Mouse (Mus musculus): ENCODE measurements around the gene Fam104a. TPM values are rescaled to one million over a fixed set of nuclear protein-coding genes. Genes with fewer than 3 reads are reported as not detected.
A peak's percentile ranks its signal among the peaks of the same experiment; 100 is the strongest.

Fam104a gene
- 43.7 and 44.6 TPM in 2 replicates for polyA plus RNA-seq (2015; fragmentation: Nextera tagmentation; extraction: Ambion mirVana)

DNA sequence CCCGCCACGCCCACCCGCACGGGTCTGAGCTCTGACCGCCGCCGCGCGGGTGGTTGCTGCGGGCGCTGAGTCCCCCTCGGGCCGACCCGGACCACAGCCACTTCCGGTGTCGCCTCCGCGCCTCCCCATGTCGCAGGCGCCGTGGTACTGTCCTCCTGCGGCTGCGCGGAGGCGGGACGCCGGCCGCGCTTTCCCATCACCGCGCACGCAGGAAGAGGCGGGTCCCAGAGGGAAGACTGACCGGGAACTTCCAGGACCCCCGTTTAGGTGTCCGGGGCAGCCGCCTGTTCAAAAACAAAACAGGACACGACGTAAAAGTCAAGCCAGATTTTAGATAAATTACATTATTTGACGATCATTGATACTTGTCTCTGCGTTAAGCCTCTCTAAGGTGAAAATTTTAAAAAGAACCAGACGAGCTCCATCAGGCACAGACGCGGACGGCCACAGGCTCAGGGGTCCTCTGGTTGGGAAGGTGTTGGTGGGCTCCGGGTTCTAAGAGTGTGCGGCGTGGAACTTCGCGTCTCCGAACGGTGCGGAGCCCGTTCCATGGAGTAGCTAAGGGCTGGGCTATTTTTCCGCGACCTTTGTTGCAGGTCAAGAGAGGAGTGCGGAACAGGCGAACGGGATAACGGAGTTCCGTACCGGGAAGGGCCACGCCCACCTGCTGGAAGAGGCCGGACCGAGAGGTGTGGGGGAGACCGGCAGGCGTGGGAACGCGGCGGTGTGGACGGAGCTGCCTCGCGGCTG lies at the start of gene Fam104a, which contains the start of gene D11Wsu47e:
TSS of gene Fam104a (minus strand) at position 199 of the 750 bp plus-strand sequence.
TSS of gene D11Wsu47e (plus strand) at position 456 of the 750 bp plus-strand sequence.
- peak; percentile 93 for ATAC-seq (ENCODE audit: borderline replicate concordance, extremely low read depth, low FRiP score, low TSS enrichment)
- Histone ChIP-seq H3K9me3 (no peaks in the 10 kb centered on the region), H3K27ac (peak within 1 kb of the TSS; percentile 96), H3K4me1 (peaks cover 30% of the 10 kb centered on the region), H3K4me3 (peak within 1 kb of the TSS; percentile 99), H3K9ac (peak within 1 kb of the TSS; percentile 90), H3K36me3 (peaks cover 12% of the 10 kb centered on the region), H3K4me2 (peak within 1 kb of the TSS; percentile 83), H3K27me3 (no peaks in the 10 kb centered on the region)
- under 1% methylated on average over 72 of the region's 73 CpGs for WGBS

DNA sequence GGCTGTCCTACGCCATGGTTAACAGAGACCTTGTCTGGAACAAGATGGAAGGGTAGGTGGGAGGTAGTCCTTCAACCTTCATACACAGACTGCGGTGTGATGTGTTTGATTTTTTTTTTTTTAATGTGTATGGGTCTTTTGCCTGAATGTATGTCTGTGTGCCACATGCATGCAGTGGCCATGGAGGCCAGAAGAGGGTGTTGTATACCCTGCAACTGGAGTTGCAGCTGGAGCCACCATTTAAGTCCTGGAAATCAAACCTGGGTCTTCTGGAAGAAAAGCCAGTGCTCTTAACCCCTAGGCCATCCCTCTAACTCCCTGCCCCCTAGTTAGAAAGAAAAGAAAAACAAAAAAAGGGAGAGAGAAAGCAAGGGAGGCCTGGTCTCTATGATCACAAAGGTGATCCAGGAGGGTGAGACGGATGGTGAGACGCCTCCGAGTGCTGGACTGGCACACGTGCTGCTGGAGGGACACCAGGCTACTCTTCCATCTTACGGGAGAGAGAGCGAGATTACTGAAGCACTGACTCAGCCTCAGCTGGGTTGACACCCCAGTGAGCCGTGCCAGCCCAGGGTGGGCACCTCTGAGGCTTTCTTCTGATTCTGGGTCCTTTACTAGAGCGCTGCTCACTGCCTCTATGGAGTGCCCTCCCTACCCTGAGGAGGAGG lies 48.1 kb upstream of the Fam104a start:
- H3K9me3 ChIP-seq, result no peaks in the 10 kb centered on the region
- H3K4me3 ChIP-seq, result no peak overlapping the region
- H3K27me3 ChIP-seq, result no peaks in the 10 kb centered on the region
- H3K4me1 ChIP-seq, result peaks cover 96% of the 10 kb centered on the region
- no peak overlapping the region for H3K4me2 ChIP-seq
- H3K36me3 ChIP-seq, result peaks cover 24% of the 10 kb centered on the region
- H3K9ac ChIP-seq, result no peak overlapping the region
- no peak for ATAC-seq (ENCODE audit: borderline replicate concordance, extremely low read depth, low FRiP score, low TSS enrichment)
- WGBS, result 84% methylated on average over 10 of the region's 10 CpGs
- no peak overlapping the region for H3K27ac ChIP-seq

DNA sequence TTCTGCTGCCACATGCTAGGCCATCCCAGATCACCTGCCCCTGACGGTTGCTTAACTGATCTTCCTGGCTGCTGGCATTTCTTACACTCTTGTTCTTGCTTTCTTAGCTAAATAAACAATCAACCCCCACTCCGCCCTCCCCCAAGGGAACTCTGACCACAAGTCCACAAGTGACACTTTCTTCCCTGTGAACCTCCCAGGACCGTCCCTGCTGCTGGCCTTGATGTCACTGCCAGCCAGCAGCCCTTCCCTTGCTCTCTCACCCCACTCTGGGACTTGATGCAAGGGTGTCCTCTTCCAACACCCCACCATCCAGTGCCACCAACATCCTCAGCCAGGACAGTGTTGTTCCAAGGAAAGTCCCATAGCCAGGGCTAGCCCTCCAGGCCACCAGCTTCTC lies 46.9 kb upstream of the Fam104a start:
- Histone ChIP-seq H3K4me2 (no peak overlapping the region), H3K9ac (no peak overlapping the region), H3K4me1 (peaks cover 94% of the 10 kb centered on the region), H3K4me3 (no peak overlapping the region), H3K9me3 (no peaks in the 10 kb centered on the region), H3K36me3 (peaks cover 32% of the 10 kb centered on the region), H3K27me3 (no peaks in the 10 kb centered on the region), H3K27ac (no peak overlapping the region)
- ATAC-seq (ENCODE audit: borderline replicate concordance, extremely low read depth, low FRiP score, low TSS enrichment), result no peak
- 36% methylated on average over 3 of the region's 3 CpGs for WGBS

DNA sequence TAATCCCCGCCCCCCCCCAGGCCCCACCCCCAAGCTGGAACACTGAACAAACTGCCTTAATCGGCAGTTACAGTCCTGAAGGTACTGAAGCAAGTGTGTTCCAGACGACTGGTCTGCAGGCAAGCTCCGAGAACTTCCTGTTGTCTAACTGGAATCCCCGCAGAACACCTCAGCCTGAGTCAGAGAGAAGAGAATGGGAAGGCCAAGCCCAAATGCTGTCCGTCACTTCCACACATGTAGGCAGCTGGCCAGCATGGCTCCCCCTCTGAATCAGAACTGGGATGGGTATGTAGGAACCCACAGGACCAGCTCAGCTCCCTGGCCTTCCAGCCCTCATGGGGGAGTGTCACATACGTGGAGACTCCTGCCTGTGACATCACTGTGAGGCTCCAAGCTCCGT lies 46.0 kb upstream of the Fam104a start:
- ATAC-seq (ENCODE audit: borderline replicate concordance, extremely low read depth, low FRiP score, low TSS enrichment), result no peak
- peaks cover 38% of the 10 kb centered on the region for H3K36me3 ChIP-seq
- H3K4me3 ChIP-seq, result no peak overlapping the region
- peaks cover 93% of the 10 kb centered on the region for H3K4me1 ChIP-seq
- 53% methylated on average over 8 of the region's 8 CpGs for WGBS
- peak overlapping the region; percentile 19; the same call in 1 of the 2 replicates for H3K27ac ChIP-seq
- no peak overlapping the region for H3K4me2 ChIP-seq
- H3K27me3 ChIP-seq, result no peaks in the 10 kb centered on the region
- no peak overlapping the region for H3K9ac ChIP-seq
- no peaks in the 10 kb centered on the region for H3K9me3 ChIP-seq

DNA sequence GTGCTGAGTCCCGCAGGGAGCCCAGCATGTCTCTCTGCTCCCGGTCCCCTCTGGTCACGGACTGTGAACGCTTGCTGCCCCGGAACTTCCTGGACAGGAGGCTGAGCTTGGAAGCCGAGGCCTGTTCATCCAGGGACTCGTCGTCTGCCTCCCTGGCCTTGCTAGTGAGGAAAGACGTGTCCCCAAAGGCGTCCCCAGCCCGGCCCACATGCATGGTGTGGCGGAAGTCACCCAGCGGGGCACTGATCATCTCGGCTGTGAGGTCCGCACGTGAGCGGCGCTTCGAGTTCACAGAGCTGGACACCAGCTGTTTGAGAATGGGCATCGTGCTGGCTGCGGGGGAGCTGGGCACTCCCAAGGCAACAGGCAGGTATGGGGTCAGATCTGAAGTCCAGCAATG lies 45.3 kb upstream of the Fam104a start:
- H3K4me3 ChIP-seq, result no peak overlapping the region
- H3K9me3 ChIP-seq, result no peaks in the 10 kb centered on the region
- no peak overlapping the region for H3K9ac ChIP-seq
- 83% methylated on average over 21 of the region's 21 CpGs for WGBS
- no peak overlapping the region for H3K27ac ChIP-seq
- ATAC-seq (ENCODE audit: borderline replicate concordance, extremely low read depth, low FRiP score, low TSS enrichment), result no peak
- peaks cover 40% of the 10 kb centered on the region for H3K36me3 ChIP-seq
- H3K27me3 ChIP-seq, result no peaks in the 10 kb centered on the region
- H3K4me1 ChIP-seq, result peaks cover 86% of the 10 kb centered on the region
- H3K4me2 ChIP-seq, result no peak overlapping the region

DNA sequence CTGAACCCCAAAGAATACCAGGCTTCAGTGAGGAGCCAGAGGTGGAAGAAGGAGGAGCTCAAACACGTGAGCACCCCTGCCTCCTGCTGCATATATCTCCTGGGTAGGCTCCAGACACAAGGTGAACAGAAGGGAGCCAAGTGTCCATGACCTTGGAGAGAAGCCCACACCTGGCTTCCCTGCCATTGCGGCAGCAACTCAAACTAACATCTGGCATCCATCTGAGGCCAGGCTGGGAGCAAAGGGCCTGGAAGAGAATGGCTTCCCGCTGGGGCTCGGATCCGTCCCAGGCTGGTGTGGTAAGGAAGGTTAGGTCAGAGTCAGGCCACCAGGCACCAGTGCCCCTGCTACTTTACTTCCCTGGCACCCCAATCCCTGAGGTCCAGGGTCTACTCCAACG lies 44.0 kb upstream of the Fam104a start:
- Histone ChIP-seq H3K4me3 (no peak overlapping the region), H3K27ac (0 out of 2 replicates have a peak overlapping the region, but pooled peaks have one; percentile 23), H3K27me3 (no peaks in the 10 kb centered on the region), H3K4me1 (peaks cover 73% of the 10 kb centered on the region), H3K9ac (no peak overlapping the region; the same call in 1 of the 2 replicates), H3K9me3 (no peaks in the 10 kb centered on the region), H3K36me3 (peaks cover 42% of the 10 kb centered on the region), H3K4me2 (no peak overlapping the region)
- ATAC-seq (ENCODE audit: borderline replicate concordance, extremely low read depth, low FRiP score, low TSS enrichment), result no peak
- 57% methylated on average over 6 of the region's 6 CpGs for WGBS

DNA sequence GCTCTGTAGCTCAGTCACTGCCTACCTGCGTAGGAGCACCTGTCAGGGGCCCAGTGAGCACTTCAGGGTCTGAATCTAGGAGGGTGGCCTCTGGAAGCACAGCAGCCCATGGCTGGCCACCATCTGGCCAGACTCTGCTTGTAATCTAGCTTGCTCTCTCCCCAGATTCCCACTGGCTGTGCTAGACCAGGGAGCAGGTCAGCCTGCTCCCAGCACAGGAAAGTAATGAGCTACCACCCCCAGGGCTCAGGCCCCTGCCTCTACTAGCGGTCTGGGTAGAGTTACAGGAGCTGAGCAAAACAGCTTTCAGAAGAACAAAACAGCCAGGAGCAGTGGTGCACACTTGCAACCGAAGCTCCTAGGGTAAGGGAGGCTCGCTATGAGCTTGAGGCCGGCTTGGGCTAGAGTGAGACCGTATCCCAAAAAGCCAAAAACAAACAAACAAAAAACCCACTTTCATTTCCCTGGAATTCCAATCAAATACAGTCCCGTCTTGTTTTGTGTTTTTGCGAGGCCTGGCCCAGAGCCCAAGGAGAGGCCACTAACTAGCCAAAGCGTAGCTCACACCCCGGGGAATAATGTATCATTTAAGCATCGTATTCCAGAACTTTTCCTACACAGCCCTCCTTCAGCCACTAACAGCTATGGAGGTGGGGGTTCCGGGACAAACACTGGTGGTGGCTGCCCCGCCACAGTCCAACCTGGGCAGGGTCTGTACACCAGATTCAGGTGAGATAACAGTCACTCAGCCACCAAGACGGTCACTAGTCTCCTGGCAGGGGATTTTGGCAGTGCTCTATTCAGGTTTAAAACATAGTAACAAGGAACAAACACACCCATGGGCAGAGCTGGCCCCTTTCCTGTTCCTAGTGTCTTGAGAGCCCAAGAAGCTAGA lies 43.3 kb upstream of the Fam104a start:
- Histone ChIP-seq H3K4me2 (no peak overlapping the region), H3K27ac (peak overlapping the region; percentile 53), H3K4me1 (peaks cover 67% of the 10 kb centered on the region), H3K4me3 (no peak overlapping the region), H3K9ac (no peak overlapping the region), H3K27me3 (no peaks in the 10 kb centered on the region), H3K36me3 (peaks cover 42% of the 10 kb centered on the region), H3K9me3 (no peaks in the 10 kb centered on the region)
- no peak for ATAC-seq (ENCODE audit: borderline replicate concordance, extremely low read depth, low FRiP score, low TSS enrichment)
- WGBS, result 65% methylated on average over 14 of the region's 14 CpGs

DNA sequence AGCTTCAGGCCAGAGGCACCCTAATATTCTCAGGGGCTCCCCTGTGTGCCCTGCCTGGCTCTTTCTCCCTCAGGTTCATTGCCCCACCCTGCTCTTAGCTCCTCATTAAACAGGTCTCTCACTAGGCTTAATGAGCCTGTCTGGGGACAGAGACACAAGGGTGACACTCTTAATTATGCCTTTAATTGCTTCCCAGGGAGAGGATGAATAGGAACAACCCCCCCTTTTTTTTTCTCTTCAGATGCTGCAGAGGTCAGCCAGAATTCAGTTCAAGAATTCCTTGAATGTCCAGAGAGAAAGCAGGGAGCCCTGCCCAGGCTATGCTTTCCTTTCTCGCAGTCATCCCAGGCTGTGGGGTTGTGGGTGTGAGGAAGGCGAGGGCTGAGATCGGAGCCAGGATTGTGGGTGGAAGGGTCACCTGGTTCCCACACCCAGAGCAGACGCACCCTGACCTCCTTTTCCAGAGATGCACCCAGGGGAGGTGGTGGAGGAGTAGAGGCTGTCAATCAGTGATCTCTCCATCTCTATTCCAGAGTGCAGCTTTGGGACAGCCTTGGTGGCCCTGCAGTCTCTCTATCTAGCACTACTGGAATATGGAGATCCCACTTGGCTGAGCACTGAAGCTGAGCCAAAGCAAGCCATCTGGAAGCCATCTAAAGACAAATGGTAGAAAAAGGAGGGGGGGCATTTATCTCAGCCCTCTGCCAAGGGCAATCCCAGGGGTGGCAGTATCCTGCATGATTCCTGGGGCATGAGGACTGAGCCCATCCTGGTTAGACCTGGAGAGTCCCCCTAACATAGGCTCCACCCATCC lies 41.5 kb upstream of the Fam104a start:
- Histone ChIP-seq H3K36me3 (peaks cover 42% of the 10 kb centered on the region), H3K27ac (peak overlapping the region; percentile 33), H3K9ac (no peak overlapping the region), H3K9me3 (no peaks in the 10 kb centered on the region), H3K27me3 (no peaks in the 10 kb centered on the region), H3K4me1 (peaks cover 51% of the 10 kb centered on the region), H3K4me3 (no peak overlapping the region), H3K4me2 (no peak overlapping the region)
- ATAC-seq (ENCODE audit: borderline replicate concordance, extremely low read depth, low FRiP score, low TSS enrichment), result 0 out of 2 replicates have a peak, but pooled peaks have one; percentile 9
- 77% methylated on average over 4 of the region's 4 CpGs for WGBS

DNA sequence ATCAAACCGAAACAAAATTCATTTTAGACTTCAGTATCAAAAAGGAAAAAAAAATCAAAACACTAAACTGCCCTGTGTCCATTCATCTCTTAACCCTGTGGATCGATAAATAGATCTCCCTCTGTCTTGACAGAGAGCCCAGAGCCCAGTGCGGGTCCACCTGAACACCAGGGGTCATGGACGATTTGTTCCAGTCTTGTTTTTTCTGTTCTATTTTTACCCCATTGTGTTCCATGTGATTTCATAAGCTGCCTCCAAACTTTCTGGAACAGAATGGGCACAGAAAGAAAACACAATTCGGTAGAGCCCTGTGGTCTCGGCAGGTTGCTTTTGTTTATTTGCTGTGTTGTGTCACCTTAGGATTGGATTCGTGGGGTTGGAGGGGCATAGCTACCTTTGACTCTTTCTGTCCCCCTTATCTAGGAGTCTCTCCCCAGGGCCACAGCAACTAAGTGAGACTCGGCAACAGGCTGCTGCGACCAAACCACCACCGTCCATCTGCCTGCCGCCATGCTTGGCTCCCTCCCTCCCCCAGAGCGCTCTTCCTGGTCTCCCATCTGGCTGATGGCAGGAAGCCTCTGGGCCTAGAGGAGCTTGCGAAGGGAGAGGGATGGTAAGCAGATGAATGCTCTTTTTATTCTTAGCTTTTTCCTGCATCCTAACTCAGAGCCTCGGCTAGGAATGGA lies 38.6 kb upstream of the Fam104a start:
- Histone ChIP-seq H3K27ac (no peak overlapping the region), H3K4me1 (peaks cover 31% of the 10 kb centered on the region), H3K27me3 (no peaks in the 10 kb centered on the region), H3K9ac (no peak overlapping the region), H3K9me3 (no peaks in the 10 kb centered on the region), H3K4me3 (no peak overlapping the region), H3K36me3 (peaks cover 23% of the 10 kb centered on the region), H3K4me2 (no peak overlapping the region)
- ATAC-seq (ENCODE audit: borderline replicate concordance, extremely low read depth, low FRiP score, low TSS enrichment), result no peak
- 49% methylated on average over 14 of the region's 14 CpGs for WGBS

DNA sequence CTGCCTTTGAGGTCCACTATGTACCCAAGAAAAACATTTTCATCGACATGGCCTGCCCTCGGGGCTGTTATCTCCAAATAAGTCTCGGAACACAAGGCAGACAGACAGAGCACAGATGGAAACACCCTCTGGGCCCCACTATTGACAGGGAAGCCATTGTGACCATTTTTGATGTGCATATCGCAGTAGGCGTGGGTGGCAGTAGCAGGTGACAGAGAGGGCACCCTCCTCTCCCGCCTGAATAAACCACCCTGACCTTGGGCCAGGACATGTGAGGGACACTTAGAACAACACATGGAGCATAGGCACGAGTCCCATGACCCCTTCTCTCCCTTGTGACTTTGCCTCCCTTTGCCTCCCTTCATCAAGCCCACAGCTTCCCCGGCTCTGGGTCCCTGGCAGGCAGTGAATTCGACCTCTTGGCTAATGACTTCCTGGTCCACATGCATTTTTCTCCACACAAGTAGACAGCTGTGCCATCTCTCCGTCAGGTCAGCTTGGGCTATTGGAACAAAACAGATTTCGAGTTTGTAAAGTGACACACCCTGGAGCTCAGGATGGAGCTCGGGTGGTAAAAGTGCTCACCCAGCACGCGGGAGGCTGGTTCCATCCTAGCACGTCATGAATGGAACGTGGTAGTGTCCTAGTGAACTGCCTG lies 33.9 kb upstream of the Fam104a start:
- Histone ChIP-seq H3K4me3 (no peak overlapping the region), H3K36me3 (no peaks in the 10 kb centered on the region), H3K27ac (no peak overlapping the region), H3K9ac (no peak overlapping the region), H3K4me1 (0 out of 2 replicates have a peak, but pooled peaks cover 8% of the 10 kb centered on the region), H3K9me3 (no peaks in the 10 kb centered on the region), H3K4me2 (no peak overlapping the region), H3K27me3 (no peaks in the 10 kb centered on the region)
- whole genome bisulfite sequencing, result 41% methylated on average over 16 of the region's 16 CpGs
- ATAC-seq (ENCODE audit: borderline replicate concordance, extremely low read depth, low FRiP score, low TSS enrichment), result no peak

Measured in lung, embryonic 15.5 days (tissue).